Mouse (Mus musculus) liver, embryonic 14.5 days (tissue): ENCODE data around the gene Arg2.

ENCODE experiments used
- CTCF ChIP-seq: IDR thresholded peaks from 2 replicates; pipeline ENCODE4 v1.5.1; 2016; ENCODE audit warnings: antibody characterized with exemption, low read depth, control low read depth
- EP300 ChIP-seq: IDR thresholded peaks from 2 replicates; pipeline ENCODE4 v1.6.1; 2016; ENCODE audit warnings: antibody characterized with exemption, low read depth

GRCm38 (mm10) chr12:79089182-79089812, 41.3 kb upstream of the Arg2 start, which contains the start of gene Pigh:
- TF ChIP-seq CTCF, result no peak
- TF ChIP-seq EP300, result no peak
